Mouse (Mus musculus): ENCODE results near the gene 2310007B03Rik. TPM values are rescaled to one million over a fixed set of nuclear protein-coding genes. Genes with fewer than 3 reads are reported as not detected.

2310007B03Rik gene
- total RNA-seq, 2 experiments from 2014 or later: not detected

DNA sequence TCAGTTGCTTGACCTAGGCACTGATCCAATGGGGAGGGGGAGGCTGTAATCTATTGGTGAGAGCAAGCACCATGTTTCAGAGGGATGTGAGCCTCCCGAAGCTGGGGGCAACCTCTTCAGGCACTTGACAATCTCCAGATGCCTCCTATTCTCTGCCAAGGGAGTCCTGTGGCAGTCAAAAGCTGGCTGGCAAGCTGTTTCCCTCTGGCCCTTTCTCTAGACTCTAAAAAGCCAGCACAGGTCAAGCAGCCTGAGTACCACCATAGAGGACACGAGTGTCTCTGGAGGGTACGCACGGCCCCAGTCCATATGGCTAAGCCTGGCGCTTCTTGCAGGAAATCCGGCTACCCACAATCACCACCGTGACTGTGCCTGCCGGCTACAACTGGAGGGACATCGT lies 16.6 kb downstream of the 2310007B03Rik start:
- TF ChIP-seq CTCF (conservative IDR thresholded peaks at IDR 0.05): no peak
- no peak overlapping the region for H3K27ac ChIP-seq
- DNase-seq (ENCODE audit: low spot score in 2 of 2): no peak
- H3K4me3 ChIP-seq: no peak overlapping the region

DNA sequence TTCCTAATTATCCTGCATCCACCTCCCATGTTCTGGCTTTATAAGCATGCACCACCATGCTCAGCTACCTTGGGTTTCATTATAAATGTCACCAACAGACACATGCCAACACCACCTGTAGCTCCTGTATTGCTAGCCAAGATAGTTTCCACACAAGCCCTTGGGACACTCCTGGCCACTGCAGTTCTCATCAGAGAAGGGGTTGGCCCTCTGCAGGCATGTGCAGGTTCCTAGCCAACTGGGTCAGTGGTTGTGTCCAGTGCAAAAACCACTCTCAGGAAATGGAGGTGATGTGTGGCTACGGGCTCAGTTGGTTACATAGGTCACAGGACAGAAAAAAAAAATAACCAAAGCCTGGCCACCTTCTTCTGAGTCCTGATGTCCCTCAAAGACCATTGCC lies 17.9 kb downstream of the 2310007B03Rik start:
- Histone ChIP-seq H3K27ac (no peak overlapping the region), H3K4me3 (no peak overlapping the region)
- no peak for DNase-seq (ENCODE audit: low spot score in 2 of 2)
- no peak for TF ChIP-seq CTCF (conservative IDR thresholded peaks at IDR 0.05)

DNA sequence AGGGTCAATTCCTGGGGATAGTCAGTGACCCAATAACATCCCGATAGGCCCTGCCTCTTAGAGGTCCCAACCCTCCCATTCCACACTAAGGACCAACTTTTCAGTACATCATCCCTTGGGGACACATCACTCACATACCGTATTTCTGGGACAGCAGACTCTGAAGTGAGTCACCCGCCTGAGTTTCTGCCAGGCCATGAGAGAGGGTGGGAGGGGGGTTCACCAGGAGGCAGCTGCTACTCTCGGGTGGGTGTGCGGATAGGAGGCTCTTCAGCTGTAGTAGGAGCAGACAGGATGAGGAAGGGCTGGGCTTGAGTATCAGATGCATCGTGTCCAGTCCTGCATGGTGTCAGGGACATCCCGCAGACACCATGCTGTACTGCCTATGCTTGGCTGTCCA lies 21.0 kb downstream of the 2310007B03Rik start:
- TF ChIP-seq CTCF (conservative IDR thresholded peaks at IDR 0.05): no peak
- Histone ChIP-seq H3K4me3 (no peak overlapping the region), H3K27ac (no peak overlapping the region)
- DNase-seq (ENCODE audit: low spot score in 2 of 2): peak; percentile 54 to 63

DNA sequence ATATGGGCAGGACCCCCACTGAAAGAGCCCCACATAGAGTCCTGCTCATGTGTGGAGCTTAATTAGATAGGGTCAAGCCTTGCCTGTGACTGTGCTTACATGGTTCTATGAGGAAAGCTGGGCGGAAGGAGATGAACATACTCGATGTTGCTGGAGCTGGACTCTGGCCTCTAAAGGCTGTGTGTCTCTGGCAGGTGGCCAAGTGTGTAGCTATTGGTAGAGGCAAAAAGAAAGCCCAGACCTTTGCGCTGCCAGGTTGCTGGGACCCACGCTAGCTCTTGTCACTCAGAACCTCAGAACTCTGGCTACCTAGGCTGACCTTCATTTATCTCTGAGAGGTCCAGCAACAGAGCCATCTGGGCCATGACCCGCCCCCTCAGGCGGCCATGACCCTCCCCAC lies 22.2 kb downstream of the 2310007B03Rik start:
- no peak overlapping the region for H3K27ac ChIP-seq
- TF ChIP-seq CTCF (conservative IDR thresholded peaks at IDR 0.05): no peak
- H3K4me3 ChIP-seq: no peak overlapping the region
- no peak for DNase-seq (ENCODE audit: low spot score in 2 of 2)

DNA sequence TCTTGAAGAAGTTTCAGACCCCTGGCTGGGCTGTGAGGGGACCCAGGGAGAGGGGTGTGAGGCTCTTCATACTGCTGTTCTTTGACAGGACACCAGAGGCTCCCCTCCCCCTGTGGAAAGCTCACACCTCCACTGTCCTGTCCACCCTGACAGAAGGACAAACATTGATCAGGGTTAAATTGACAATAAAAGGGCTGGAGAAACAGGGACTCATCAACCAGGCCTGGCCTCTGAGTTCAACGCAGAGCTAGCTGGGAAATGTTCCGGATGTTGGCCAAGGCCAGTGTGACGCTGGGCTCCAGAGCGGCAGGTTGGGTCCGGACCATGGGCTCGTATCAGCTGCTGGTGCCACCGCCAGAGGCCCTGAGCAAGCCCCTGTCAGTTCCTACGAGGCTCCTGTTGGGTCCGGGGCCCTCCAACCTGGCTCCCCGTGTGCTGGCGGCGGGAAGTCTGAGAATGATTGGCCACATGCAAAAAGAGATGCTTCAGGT lies 25.7 kb downstream of the 2310007B03Rik start, which contains the start of gene Agxt:
Gene Agxt (plus strand): TSS at position 205 of the 491 bp plus-strand sequence.
- no peak for TF ChIP-seq CTCF (conservative IDR thresholded peaks at IDR 0.05)
- H3K27ac ChIP-seq: no peak within 1 kb of the TSS
- DNase-seq (ENCODE audit: low spot score in 2 of 2): no peak
- no peak within 1 kb of the TSS for H3K4me3 ChIP-seq

DNA sequence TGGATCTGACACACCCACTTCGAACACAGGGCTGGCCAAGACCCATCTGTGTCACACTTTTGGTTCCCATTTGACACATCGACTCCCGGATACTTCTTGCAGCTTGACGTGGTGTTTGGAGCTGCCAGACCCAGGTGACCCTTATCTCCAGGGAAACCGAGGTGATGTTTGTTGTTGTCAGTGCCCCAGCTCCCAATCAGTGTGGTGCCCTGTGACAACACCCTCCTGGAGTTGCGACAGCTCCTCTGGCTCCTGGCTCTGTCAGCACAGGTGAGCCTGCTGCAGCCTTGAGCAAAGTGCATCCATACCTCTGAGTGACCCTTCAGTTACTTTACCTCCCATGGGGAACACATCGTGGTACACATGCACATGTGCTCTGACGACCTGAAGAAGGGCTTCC lies 28.1 kb downstream of the 2310007B03Rik start:
- DNase-seq (ENCODE audit: low spot score in 2 of 2): no peak
- Histone ChIP-seq H3K4me3 (no peak overlapping the region), H3K27ac (no peak overlapping the region)
- TF ChIP-seq CTCF (conservative IDR thresholded peaks at IDR 0.05): no peak

DNA sequence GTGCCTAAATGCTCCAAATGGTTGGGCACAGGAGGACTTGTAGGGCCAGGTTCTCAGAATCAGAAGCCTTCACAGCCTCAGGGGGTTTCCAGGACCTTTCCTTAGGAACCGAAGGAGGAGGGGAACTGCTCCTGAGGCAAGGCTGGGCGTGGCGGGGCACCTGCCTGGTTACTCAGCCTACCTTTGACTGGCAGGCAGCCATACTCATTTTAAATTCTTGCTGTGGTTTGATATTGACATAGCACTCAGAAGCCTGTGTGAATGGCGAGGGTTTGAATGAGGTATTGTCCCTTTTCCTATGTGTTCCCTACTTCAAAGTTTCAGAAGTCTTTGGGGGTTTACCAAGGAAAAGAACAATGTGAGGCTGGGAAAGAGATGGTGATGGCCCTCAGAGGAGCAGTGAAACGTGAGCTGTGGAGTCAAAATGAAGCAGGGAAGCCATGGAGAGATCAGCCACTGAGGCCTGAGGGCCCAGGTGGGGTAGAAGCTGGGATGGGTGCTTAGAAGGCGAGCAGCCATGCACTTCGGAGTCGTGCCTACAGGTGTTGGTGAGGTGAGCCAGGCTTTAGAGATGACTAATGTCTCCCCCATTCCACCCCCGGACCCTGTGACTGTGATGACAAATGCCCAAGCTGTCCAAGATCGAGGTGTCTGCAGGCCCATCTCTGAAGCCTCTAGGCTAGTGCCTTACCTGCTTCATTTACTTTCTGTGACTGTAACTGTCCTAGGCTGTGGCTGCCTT lies 30.3 kb downstream of the 2310007B03Rik start:
- no peak for DNase-seq (ENCODE audit: low spot score in 2 of 2)
- TF ChIP-seq CTCF (conservative IDR thresholded peaks at IDR 0.05): no peak
- H3K27ac ChIP-seq: no peak overlapping the region

DNA sequence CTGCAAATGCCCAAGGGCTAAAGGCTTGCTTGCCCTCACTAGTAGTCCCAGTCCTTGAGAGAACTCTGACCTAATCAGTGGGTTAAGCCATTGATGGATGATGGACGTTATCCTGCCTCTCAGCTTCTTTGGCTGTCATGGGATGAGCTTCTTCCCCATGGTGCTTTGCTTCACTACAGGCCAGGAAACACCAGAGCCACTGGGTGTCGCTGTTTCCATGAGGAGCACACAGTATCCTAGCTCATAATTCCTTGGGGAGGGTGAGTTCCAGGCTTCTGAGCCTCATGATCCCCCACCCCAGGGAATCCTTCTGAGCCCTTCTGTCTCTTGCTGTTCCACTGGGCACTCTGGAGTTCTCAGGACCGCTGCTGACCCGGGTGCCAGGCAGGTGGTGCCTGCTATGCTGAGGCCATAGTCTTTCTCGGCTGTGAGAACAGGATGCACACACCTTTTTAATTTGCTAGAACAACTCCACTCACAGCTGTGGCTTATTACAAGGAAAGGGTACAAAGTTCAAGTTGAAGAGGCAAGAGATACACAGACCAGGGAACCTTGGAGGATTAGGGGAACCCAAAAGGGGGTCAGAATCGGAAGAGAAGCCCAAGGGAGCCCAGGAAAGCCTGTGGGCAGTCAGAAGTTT lies 31.9 kb downstream of the 2310007B03Rik start:
- Histone ChIP-seq H3K27ac (no peak overlapping the region), H3K4me3 (no peak overlapping the region)
- TF ChIP-seq CTCF (conservative IDR thresholded peaks at IDR 0.05): peak; percentile 94
- peak; percentile 74 to 86 for DNase-seq (ENCODE audit: low spot score in 2 of 2)

More for the DNA sequence above, 30.3 kb downstream of the 2310007B03Rik start:
- no peak overlapping the region for H3K4me3 ChIP-seq

DNA sequence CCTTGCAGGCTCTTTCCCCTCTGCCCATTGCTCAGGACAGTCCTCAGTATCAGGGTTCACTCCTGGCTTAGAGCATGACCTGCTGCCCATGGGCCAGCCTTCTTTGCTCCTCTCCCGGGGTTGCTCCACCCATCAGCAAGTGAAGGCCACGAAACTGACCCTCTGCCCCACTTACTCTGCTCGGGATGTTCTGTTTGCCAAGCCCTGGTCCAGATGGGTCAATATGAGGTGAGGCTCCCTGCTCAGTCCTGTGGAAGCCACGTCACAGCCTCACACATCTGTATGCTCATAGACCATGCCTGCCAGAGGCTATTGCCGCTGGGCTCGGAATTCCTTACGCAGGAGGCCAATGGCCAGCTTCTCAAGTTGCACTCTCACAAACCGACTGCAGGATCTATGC lies 32.5 kb downstream of the 2310007B03Rik start:
- TF ChIP-seq CTCF (conservative IDR thresholded peaks at IDR 0.05): no peak
- no peak overlapping the region for H3K27ac ChIP-seq
- H3K4me3 ChIP-seq: no peak overlapping the region
- DNase-seq (ENCODE audit: low spot score in 2 of 2): no peak

DNA sequence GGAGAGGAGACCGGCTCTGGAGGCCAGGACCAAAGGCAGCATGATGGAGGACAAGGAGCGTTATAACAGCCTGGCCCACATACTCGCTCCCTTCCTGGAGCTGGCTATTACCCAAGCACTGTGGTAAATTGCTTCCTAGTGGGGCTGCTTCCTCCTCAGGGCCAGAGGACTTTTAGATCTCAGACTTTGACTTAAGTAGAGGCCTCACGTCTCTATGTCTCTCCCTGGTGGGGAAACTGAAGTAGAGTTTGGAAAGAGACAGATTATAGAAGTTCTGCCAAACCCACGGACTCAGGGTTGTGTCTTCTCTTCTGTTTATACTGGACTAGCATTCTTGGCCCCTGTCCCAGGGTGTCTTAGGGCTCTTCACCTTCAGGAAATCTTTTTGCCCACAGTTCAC lies 35.5 kb downstream of the 2310007B03Rik start:
- no peak for DNase-seq (ENCODE audit: low spot score in 2 of 2)
- H3K27ac ChIP-seq: no peak overlapping the region
- H3K4me3 ChIP-seq: no peak overlapping the region
- TF ChIP-seq CTCF (conservative IDR thresholded peaks at IDR 0.05): peak; percentile 60

DNA sequence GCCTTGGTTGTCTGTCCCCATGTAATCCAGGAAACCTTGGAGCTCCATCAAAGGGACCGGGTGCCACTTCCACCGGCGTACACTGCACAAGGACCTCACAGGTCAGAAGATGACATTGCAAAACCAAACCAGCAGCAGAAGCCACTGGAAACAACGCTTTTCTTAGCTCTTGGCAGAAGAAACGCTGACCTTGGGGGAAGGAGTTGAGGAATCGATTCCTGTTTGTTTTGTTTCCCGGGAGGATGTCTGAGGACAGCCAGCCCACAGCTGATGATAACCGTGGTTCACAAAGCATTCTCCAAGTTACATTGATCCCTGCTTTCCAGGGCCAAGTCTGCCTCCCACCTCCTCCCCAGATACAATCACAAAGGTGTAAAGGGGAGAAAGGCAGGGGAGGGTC lies 36.7 kb downstream of the 2310007B03Rik start:
- Histone ChIP-seq H3K4me3 (no peak overlapping the region), H3K27ac (no peak overlapping the region)
- no peak for DNase-seq (ENCODE audit: low spot score in 2 of 2)
- no peak for TF ChIP-seq CTCF (conservative IDR thresholded peaks at IDR 0.05)

DNA sequence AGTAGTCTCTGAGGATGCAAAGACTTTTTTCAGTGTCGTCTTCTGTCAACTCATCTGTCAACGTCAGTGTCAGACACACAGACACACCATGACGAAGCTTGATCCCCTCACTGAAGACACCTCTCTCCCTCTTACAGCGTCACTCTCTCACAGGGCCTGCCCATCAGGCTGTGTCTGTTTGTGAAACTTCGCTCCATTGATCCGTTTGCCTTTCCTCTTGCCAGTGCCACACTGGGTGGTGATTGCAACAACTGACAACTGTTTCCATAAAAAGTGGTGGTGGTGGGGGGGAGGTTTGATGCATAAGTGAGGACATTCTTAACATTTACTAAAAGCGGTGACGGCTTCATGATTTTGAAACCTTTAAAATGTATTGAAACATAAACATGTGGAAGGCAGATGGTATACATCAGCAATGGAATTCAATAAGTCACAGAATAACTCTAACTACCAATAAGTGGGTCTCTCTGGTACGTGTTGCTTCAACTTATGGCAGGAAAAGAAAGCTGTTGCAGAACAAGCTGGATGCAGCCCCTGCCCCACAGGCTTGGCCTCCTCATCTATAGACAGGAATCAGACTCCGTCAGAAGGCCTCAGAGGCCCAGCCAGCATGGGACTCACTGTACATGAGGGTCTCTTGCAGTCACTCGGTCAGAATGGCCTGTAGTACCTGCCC lies 37.4 kb downstream of the 2310007B03Rik start:
- no peak overlapping the region for H3K4me3 ChIP-seq
- TF ChIP-seq CTCF (conservative IDR thresholded peaks at IDR 0.05): no peak
- DNase-seq (ENCODE audit: low spot score in 2 of 2): no peak
- H3K27ac ChIP-seq: no peak overlapping the region

DNA sequence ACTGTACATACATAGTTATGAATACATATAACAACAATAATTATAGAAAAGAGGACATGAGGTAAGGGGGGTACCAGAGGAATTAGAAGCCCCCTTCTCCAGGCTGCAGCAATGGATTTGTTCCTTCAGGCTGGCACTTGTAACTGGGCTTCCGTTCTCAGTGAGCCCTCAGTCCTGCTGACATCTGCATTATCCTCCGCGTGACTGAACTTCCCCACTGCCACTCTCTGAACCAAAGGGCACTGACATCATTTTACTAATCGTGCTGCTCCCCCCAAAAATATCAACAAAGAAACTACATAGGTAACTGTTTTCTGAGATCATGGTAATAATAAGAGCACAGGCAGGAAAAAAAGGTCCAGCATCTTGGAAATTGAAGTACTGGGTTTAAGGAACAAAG lies 41.9 kb downstream of the 2310007B03Rik start:
- Histone ChIP-seq H3K27ac (no peak overlapping the region), H3K4me3 (no peak overlapping the region)
- no peak for TF ChIP-seq CTCF (conservative IDR thresholded peaks at IDR 0.05)
- DNase-seq (ENCODE audit: low spot score in 2 of 2): no peak
